In genomic region chrX:73864692-73865091, GRCm38 (mm10) we compare ENCODE assay signal across 16 mouse cellular contexts. TPM values are rescaled to one million over a fixed set of nuclear protein-coding genes. Genes with fewer than 3 reads are reported as not detected.
A peak's percentile ranks its signal among the peaks of the same experiment; 100 is the strongest.
DNase-seq lines count a peak whose midpoint lies in the region; ATAC-seq and TF ChIP-seq lines count a peak whose summit lies in the region.
"Had no signal": no experiment of that assay in that cellular context is flagged by ENCODE, and none has a peak within 500 bp of the region (broad histone marks: within the 10 kb centered on the region; RNA-seq: fewer than 3 reads in every experiment).

No protein-coding gene starts in this region.

- H3K4me3 ChIP-seq in forebrain, embryonic 11.5 days (ENCODE audit: low read depth, low read length) = no peak overlapping the region
- H3K4me3 ChIP-seq in forebrain, embryonic 10.5 days = no peak overlapping the region
- no peak overlapping the region for H3K4me3 ChIP-seq in forebrain, embryonic 12.5 days (replicated peaks)
- H3K4me3 ChIP-seq in hindbrain, embryonic 15.5 days = no peak overlapping the region
- H3K4me3 ChIP-seq in midbrain, postnatal 0 days (ENCODE audit: low read depth, low read length) = no peak overlapping the region
- H3K4me3 ChIP-seq: liver, embryonic 12.5 days had no signal

- no peak for DNase-seq in forebrain, embryonic 11.5 days (ENCODE audit: low spot score)
- DNase-seq in forebrain, embryonic 10.5 days (ENCODE audit: extremely low spot score, low spot score) = no peak
- DNase-seq in midbrain, postnatal 0 days (ENCODE audit: low spot score) = peak; percentile 54
- no peak for DNase-seq in Muller cell, postnatal 12 days (ENCODE audit: inconsistent ontology term)
- DNase-seq in adrenal gland, adult 8-10 months = no peak
- DNase-seq in c-Kit-positive CD71-positive TER-119-positive erythroid progenitor cells, embryonic 14.5 days (ENCODE audit: low spot score) = no peak
- DNase-seq: cerebellum, adult 9-11 months; kidney, adult 8-10 months; right cerebral cortex, adult 18-20 months had no signal

- no peaks in the 10 kb centered on the region for H3K36me3 ChIP-seq in forebrain, embryonic 11.5 days (ENCODE audit: control insufficient read depth, insufficient read depth, low read length)
- H3K36me3 ChIP-seq in forebrain, embryonic 10.5 days (replicated peaks) = no peaks in the 10 kb centered on the region
- no peaks in the 10 kb centered on the region; the same call in 1 of the 2 replicates for H3K36me3 ChIP-seq in forebrain, embryonic 12.5 days (replicated peaks)
- no peaks in the 10 kb centered on the region; the same call in 1 of the 2 replicates for H3K36me3 ChIP-seq in hindbrain, embryonic 15.5 days
- H3K36me3 ChIP-seq in midbrain, postnatal 0 days (ENCODE audit: insufficient read depth, low read length) = no peaks in the 10 kb centered on the region; the same call in none of the 2 replicates
- H3K36me3 ChIP-seq: liver, embryonic 12.5 days had no signal

- no peak for TF ChIP-seq CTCF in midbrain, postnatal 0 days (IDR thresholded peaks at IDR 0.05)

- H3K9me3 ChIP-seq in forebrain, embryonic 11.5 days (ENCODE audit: control insufficient read depth, low read length) = no peaks in the 10 kb centered on the region
- H3K9me3 ChIP-seq in forebrain, embryonic 10.5 days = no peaks in the 10 kb centered on the region
- no peaks in the 10 kb centered on the region for H3K9me3 ChIP-seq in forebrain, embryonic 12.5 days
- no peaks in the 10 kb centered on the region for H3K9me3 ChIP-seq in hindbrain, embryonic 15.5 days
- no peaks in the 10 kb centered on the region for H3K9me3 ChIP-seq in midbrain, postnatal 0 days (ENCODE audit: low read length)
- H3K9me3 ChIP-seq: liver, embryonic 12.5 days had no signal

- no peak overlapping the region for H3K9ac ChIP-seq in forebrain, embryonic 11.5 days (ENCODE audit: low read length)
- no peak overlapping the region for H3K9ac ChIP-seq in forebrain, embryonic 12.5 days
- no peak overlapping the region for H3K9ac ChIP-seq in hindbrain, embryonic 15.5 days
- H3K9ac ChIP-seq in midbrain, postnatal 0 days (replicated peaks; ENCODE audit: low read length, poor library complexity, severe bottlenecking) = no peak overlapping the region
- H3K9ac ChIP-seq: liver, embryonic 12.5 days had no signal

- no peaks in the 10 kb centered on the region; the same call in 1 of the 2 replicates for H3K4me1 ChIP-seq in forebrain, embryonic 11.5 days (replicated peaks; ENCODE audit: control insufficient read depth, insufficient read depth, low read length)
- peaks cover 34% of the 10 kb centered on the region for H3K4me1 ChIP-seq in forebrain, embryonic 10.5 days
- H3K4me1 ChIP-seq in forebrain, embryonic 12.5 days = peaks cover 38% of the 10 kb centered on the region
- peaks cover 11% of the 10 kb centered on the region for H3K4me1 ChIP-seq in hindbrain, embryonic 15.5 days (replicated peaks)
- no peaks in the 10 kb centered on the region for H3K4me1 ChIP-seq in midbrain, postnatal 0 days (ENCODE audit: insufficient read depth, low read length)

- no peak overlapping the region for H3K4me2 ChIP-seq in forebrain, embryonic 11.5 days (ENCODE audit: low read depth, low read length, severe bottlenecking)
- peak overlapping the region; percentile 19; the same call in 1 of the 2 replicates for H3K4me2 ChIP-seq in forebrain, embryonic 12.5 days
- no peak overlapping the region for H3K4me2 ChIP-seq in hindbrain, embryonic 15.5 days
- H3K4me2 ChIP-seq in midbrain, postnatal 0 days (ENCODE audit: low read depth, low read length, poor library complexity, severe bottlenecking) = no peak overlapping the region
- H3K4me2 ChIP-seq: liver, embryonic 12.5 days had no signal

- 46% methylated on average over 3 of the region's 3 CpGs for WGBS in forebrain, embryonic 11.5 days
- WGBS in forebrain, embryonic 10.5 days = 48% methylated on average over 3 of the region's 3 CpGs
- 50% methylated on average over 3 of the region's 3 CpGs for WGBS in forebrain, embryonic 12.5 days
- 40% methylated on average over 3 of the region's 3 CpGs for WGBS in hindbrain, embryonic 15.5 days
- 48% methylated on average over 3 of the region's 3 CpGs for WGBS in midbrain, postnatal 0 days

- ATAC-seq in forebrain, embryonic 11.5 days (replicated peaks; ENCODE audit: low FRiP score) = peak; percentile 71
- peak; percentile 77 for ATAC-seq in forebrain, embryonic 12.5 days (ENCODE audit: low FRiP score)
- ATAC-seq in hindbrain, embryonic 15.5 days (ENCODE audit: low FRiP score, low read depth) = peak; percentile 77
- no peak for ATAC-seq in midbrain, postnatal 0 days (ENCODE audit: low FRiP score)
- ATAC-seq: liver, embryonic 12.5 days; lung, postnatal 0 days had no signal

- H3K27me3 ChIP-seq in forebrain, embryonic 11.5 days (ENCODE audit: control insufficient read depth, insufficient read depth, low read length) = no peaks in the 10 kb centered on the region
- H3K27me3 ChIP-seq in forebrain, embryonic 10.5 days (ENCODE audit: poor library complexity, severe bottlenecking) = no peaks in the 10 kb centered on the region; the same call in none of the 2 replicates
- H3K27me3 ChIP-seq in forebrain, embryonic 12.5 days = no peaks in the 10 kb centered on the region
- no peaks in the 10 kb centered on the region for H3K27me3 ChIP-seq in hindbrain, embryonic 15.5 days
- no peaks in the 10 kb centered on the region for H3K27me3 ChIP-seq in midbrain, postnatal 0 days (ENCODE audit: insufficient read depth, low read length)

- peak overlapping the region; percentile 46; the same call in 1 of the 2 replicates for H3K27ac ChIP-seq in forebrain, embryonic 11.5 days (ENCODE audit: low read depth, low read length)
- no peak overlapping the region for H3K27ac ChIP-seq in forebrain, embryonic 10.5 days
- H3K27ac ChIP-seq in forebrain, embryonic 12.5 days = peak overlapping the region; percentile 69
- no peak overlapping the region for H3K27ac ChIP-seq in hindbrain, embryonic 15.5 days (replicated peaks)
- H3K27ac ChIP-seq in midbrain, postnatal 0 days (ENCODE audit: low read depth, low read length) = no peak overlapping the region
- H3K27ac ChIP-seq: liver, embryonic 12.5 days had no signal

RNA-seq across cellular contexts. Expression of gene Avpr2, which starts 27.2 kb away (rescaled TPM):
- polyA plus RNA-seq in forebrain, embryonic 11.5 days (2014; fragmentation: Nextera tagmentation; extraction: Ambion mirVana) = 0.11 TPM in 1 of 2 replicates, not detected in the other
- polyA plus RNA-seq in forebrain, embryonic 10.5 days (2016; fragmentation: Nextera tagmentation; extraction: Ambion mirVana) = 0.16 TPM in 1 of 2 replicates, not detected in the other
- 0.29 TPM in 1 of 2 replicates, not detected in the other for polyA plus RNA-seq in forebrain, embryonic 12.5 days (2016; fragmentation: Nextera tagmentation; extraction: Ambion mirVana)
- 0.17 and 0.18 TPM in 2 replicates for polyA plus RNA-seq in hindbrain, embryonic 15.5 days (2015; fragmentation: Nextera tagmentation; extraction: Ambion mirVana)
- not detected in 2 replicates for total RNA-seq in midbrain, postnatal 0 days (2014; rRNA removed)
- 0.06 TPM in 1 of 2 replicates, not detected in the other for polyA plus RNA-seq in midbrain, postnatal 0 days (2015; fragmentation: Nextera tagmentation; extraction: Ambion mirVana)
- not detected for total RNA-seq in adrenal gland, adult 8-10 months (2022)
- total RNA-seq: heart, postnatal 25 days; layer of hippocampus, adult 8-10 months; left cerebral cortex, postnatal 10 days had no signal

RNA-seq across cellular contexts. Expression of gene L1cam, which starts 31.2 kb away (rescaled TPM):
- 24.0 and 27.2 TPM in 2 replicates for polyA plus RNA-seq in forebrain, embryonic 11.5 days (2014; fragmentation: Nextera tagmentation; extraction: Ambion mirVana)
- 3.0 and 5.0 TPM in 2 replicates for polyA plus RNA-seq in forebrain, embryonic 10.5 days (2016; fragmentation: Nextera tagmentation; extraction: Ambion mirVana)
- 33.1 and 37.4 TPM in 2 replicates for polyA plus RNA-seq in forebrain, embryonic 12.5 days (2016; fragmentation: Nextera tagmentation; extraction: Ambion mirVana)
- 85.5 and 126 TPM in 2 replicates for polyA plus RNA-seq in hindbrain, embryonic 15.5 days (2015; fragmentation: Nextera tagmentation; extraction: Ambion mirVana)
- 292 and 296 TPM in 2 replicates for total RNA-seq in midbrain, postnatal 0 days (2014; rRNA removed)
- polyA plus RNA-seq in midbrain, postnatal 0 days (2015; fragmentation: Nextera tagmentation; extraction: Ambion mirVana) = 113 and 116 TPM in 2 replicates
- total RNA-seq in adrenal gland, adult 8-10 months (2022) = 10 to 100 TPM; 10.1 to 25.3 (median 16.7) TPM

RNA-seq across cellular contexts. Expression of gene Pdzd4, which starts 39.9 kb away (rescaled TPM):
- polyA plus RNA-seq in forebrain, embryonic 11.5 days (2014; fragmentation: Nextera tagmentation; extraction: Ambion mirVana) = 1.3 and 1.9 TPM in 2 replicates
- 0.66 and 0.81 TPM in 2 replicates for polyA plus RNA-seq in forebrain, embryonic 10.5 days (2016; fragmentation: Nextera tagmentation; extraction: Ambion mirVana)
- polyA plus RNA-seq in forebrain, embryonic 12.5 days (2016; fragmentation: Nextera tagmentation; extraction: Ambion mirVana) = 2.3 and 2.6 TPM in 2 replicates
- polyA plus RNA-seq in hindbrain, embryonic 15.5 days (2015; fragmentation: Nextera tagmentation; extraction: Ambion mirVana) = 4.5 and 4.7 TPM in 2 replicates
- 196 and 242 TPM in 2 replicates for total RNA-seq in midbrain, postnatal 0 days (2014; rRNA removed)
- 4.4 and 5.1 TPM in 2 replicates for polyA plus RNA-seq in midbrain, postnatal 0 days (2015; fragmentation: Nextera tagmentation; extraction: Ambion mirVana)
- total RNA-seq in adrenal gland, adult 8-10 months (2022) = 1 to 10 TPM; 4.4 to 8.1 (median 6.4) TPM

RNA-seq across cellular contexts. Expression of gene Arhgap4, which starts 57.0 kb away (rescaled TPM):
- polyA plus RNA-seq in forebrain, embryonic 11.5 days (2014; fragmentation: Nextera tagmentation; extraction: Ambion mirVana) = 1.7 and 2.0 TPM in 2 replicates
- polyA plus RNA-seq in forebrain, embryonic 10.5 days (2016; fragmentation: Nextera tagmentation; extraction: Ambion mirVana) = 2.0 and 3.2 TPM in 2 replicates
- 1.8 and 3.6 TPM in 2 replicates for polyA plus RNA-seq in forebrain, embryonic 12.5 days (2016; fragmentation: Nextera tagmentation; extraction: Ambion mirVana)
- polyA plus RNA-seq in hindbrain, embryonic 15.5 days (2015; fragmentation: Nextera tagmentation; extraction: Ambion mirVana) = 3.5 and 3.6 TPM in 2 replicates
- total RNA-seq in midbrain, postnatal 0 days (2014; rRNA removed) = 4.8 and 5.6 TPM in 2 replicates
- polyA plus RNA-seq in midbrain, postnatal 0 days (2015; fragmentation: Nextera tagmentation; extraction: Ambion mirVana) = 1.3 and 1.4 TPM in 2 replicates
- 1 to 10 TPM; 2.4 to 7.7 (median 5.4) TPM for total RNA-seq in adrenal gland, adult 8-10 months (2022)

RNA-seq across cellular contexts. Expression of gene Naa10, which starts 57.1 kb away (rescaled TPM):
- 134 and 137 TPM in 2 replicates for polyA plus RNA-seq in forebrain, embryonic 11.5 days (2014; fragmentation: Nextera tagmentation; extraction: Ambion mirVana)
- 171 and 175 TPM in 2 replicates for polyA plus RNA-seq in forebrain, embryonic 10.5 days (2016; fragmentation: Nextera tagmentation; extraction: Ambion mirVana)
- polyA plus RNA-seq in forebrain, embryonic 12.5 days (2016; fragmentation: Nextera tagmentation; extraction: Ambion mirVana) = 115 and 117 TPM in 2 replicates
- 93.3 and 98.4 TPM in 2 replicates for polyA plus RNA-seq in hindbrain, embryonic 15.5 days (2015; fragmentation: Nextera tagmentation; extraction: Ambion mirVana)
- total RNA-seq in midbrain, postnatal 0 days (2014; rRNA removed) = 47.7 and 83.0 TPM in 2 replicates
- polyA plus RNA-seq in midbrain, postnatal 0 days (2015; fragmentation: Nextera tagmentation; extraction: Ambion mirVana) = 77.5 and 81.8 TPM in 2 replicates
- total RNA-seq in adrenal gland, adult 8-10 months (2022) = 100 to 1,000 TPM in 1 of 4 experiments, 10 to 100 TPM in 3; 77.6 to 108 (median 89.8) TPM

Comparison
In these comparisons a context has a peak if more than half of its experiments do, and no peak if none do; other contexts are left out.
1. H3K27ac ChIP-seq: peak in forebrain, embryonic 11.5 days (single experiment) and forebrain, embryonic 12.5 days (single experiment); none in forebrain, embryonic 10.5 days (single experiment), hindbrain, embryonic 15.5 days (single experiment) and midbrain, postnatal 0 days (single experiment).